Mouse (Mus musculus): Measurements from ENCODE around the gene Gm10142. TPM values are rescaled to one million over a fixed set of nuclear protein-coding genes. Genes with fewer than 3 reads are reported as not detected.
"Not testable (repeated sequence)": the region's sequence is repeated elsewhere in the genome, so short reads cannot be mapped to it uniquely, and the experiment has no call there.

Gm10142 gene
- polyA plus RNA-seq, 1 experiment from 2014 or later = not detected

GRCm38 (mm10) chr10:77738929-77739328 is 23.3 kb downstream of the Gm10142 start:
- H3K27me3 ChIP-seq = no peaks in the 10 kb centered on the region
- ATAC-seq (ENCODE audit: insufficient number of reproducible peaks, insufficient read depth, low FRiP score, low TSS enrichment, low read depth) = no peak
- no peak overlapping the region for H3K4me3 ChIP-seq (replicated peaks)
- peaks cover 29% of the 10 kb centered on the region for H3K4me1 ChIP-seq (replicated peaks)
- no peak overlapping the region for H3K4me2 ChIP-seq
- no peak overlapping the region for H3K27ac ChIP-seq
- no peak overlapping the region for H3K9ac ChIP-seq (replicated peaks)
- no peaks in the 10 kb centered on the region for H3K36me3 ChIP-seq
- H3K9me3 ChIP-seq = peaks cover 17% of the 10 kb centered on the region
- 83% methylated on average over 4 of the region's 4 CpGs for WGBS

DNA sequence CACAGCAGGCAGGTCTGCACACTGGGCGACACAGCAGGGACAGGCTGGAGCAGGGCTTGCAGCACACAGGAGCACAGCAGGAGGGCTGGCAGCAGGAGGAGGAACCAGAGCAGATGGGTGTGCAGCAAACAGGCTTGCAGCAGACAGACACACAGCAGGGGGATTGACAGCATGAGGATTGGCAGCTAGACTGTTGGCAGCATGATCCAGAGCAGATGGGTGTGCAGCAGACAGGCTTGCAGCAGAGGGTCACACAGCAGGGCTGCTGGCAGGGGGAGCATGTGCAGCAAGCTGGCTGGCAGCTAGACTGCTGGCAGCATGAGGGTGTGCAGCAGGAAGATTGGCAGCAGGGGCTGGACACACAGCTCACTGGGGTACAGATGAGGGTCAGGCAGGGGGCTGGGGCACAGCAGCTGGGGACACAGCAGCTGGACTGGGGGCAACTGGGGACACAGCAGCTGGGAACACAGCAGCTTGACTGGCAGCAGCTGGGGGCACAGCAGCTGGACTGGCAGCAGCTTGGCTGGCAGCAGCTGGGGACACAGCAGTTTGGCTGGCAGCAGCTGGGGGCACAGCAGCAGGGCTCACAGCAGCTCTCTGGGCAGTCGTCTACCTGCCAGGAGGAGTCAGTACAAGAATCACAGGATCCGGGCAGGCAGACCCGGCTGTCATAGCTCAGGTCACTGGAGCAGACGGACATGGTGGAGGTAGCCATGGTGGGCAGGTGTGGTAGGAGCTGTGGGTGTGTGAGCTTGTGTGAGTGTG is 26.5 kb downstream of the Gm10142 start, which contains the start of gene Gm18596:
Gm18596 (minus strand) TSS at position 715 of the 765 bp plus-strand sequence.
- 49% methylated on average over 4 of the region's 5 CpGs for WGBS
- not testable (repeated sequence) for ATAC-seq (ENCODE audit: insufficient number of reproducible peaks, insufficient read depth, low FRiP score, low TSS enrichment, low read depth); H3K4me2 ChIP-seq; H3K9ac ChIP-seq (replicated peaks); H3K4me3 ChIP-seq (replicated peaks); H3K9me3 ChIP-seq; H3K27me3 ChIP-seq; H3K36me3 ChIP-seq
- H3K27ac ChIP-seq = 0 out of 2 replicates have a peak within 1 kb of the TSS, but pooled peaks have one; percentile 62
- H3K4me1 ChIP-seq (replicated peaks) = peaks cover 27% of the 10 kb centered on the region

DNA sequence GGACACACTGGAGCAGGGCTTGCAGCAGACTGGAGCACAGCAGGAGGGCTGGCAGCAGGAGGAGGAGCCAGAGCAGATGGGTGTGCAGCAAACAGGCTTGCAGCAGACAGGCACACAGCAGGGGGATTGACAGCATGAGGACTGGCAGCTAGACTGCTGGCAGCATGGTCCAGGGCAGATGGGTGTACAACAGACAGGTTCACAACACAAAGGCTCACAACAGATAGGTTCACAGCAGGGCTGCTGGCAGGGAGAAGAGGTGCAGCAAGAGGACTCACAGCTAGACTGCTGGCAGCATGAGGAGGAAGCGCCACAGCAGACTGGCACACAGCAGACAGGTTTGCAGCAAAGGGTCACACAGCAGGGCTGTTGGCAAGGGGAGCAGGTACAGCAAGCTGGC is 35.1 kb downstream of the Gm10142 start:
- H3K4me3 ChIP-seq (replicated peaks); H3K9me3 ChIP-seq; ATAC-seq (ENCODE audit: insufficient number of reproducible peaks, insufficient read depth, low FRiP score, low TSS enrichment, low read depth); H3K36me3 ChIP-seq; H3K9ac ChIP-seq (replicated peaks); H3K4me2 ChIP-seq; H3K27me3 ChIP-seq; H3K27ac ChIP-seq: not testable (repeated sequence)
- 72% methylated on average over 1 of the region's 1 CpGs for WGBS
- H3K4me1 ChIP-seq (replicated peaks) = peaks cover 15% of the 10 kb centered on the region

- not testable (repeated sequence) for H3K4me2 ChIP-seq; H3K9ac ChIP-seq (replicated peaks); H3K27ac ChIP-seq; ATAC-seq (ENCODE audit: insufficient number of reproducible peaks, insufficient read depth, low FRiP score, low TSS enrichment, low read depth); H3K9me3 ChIP-seq; H3K27me3 ChIP-seq; H3K4me3 ChIP-seq (replicated peaks); H3K36me3 ChIP-seq
- H3K4me1 ChIP-seq (replicated peaks) = peaks cover 15% of the 10 kb centered on the region
- WGBS = 38% methylated on average over 1 of the region's 1 CpGs
Observed at GRCm38 (mm10) chr10:77751254-77751653, 35.6 kb downstream of the Gm10142 start, which contains the start of gene Gm9736. Gene Gm9736, minus strand, starts transcription at chr10:77751354.

GRCm38 (mm10) chr10:77752312-77752711 is 36.7 kb downstream of the Gm10142 start:
- H3K27ac ChIP-seq; H3K4me2 ChIP-seq; ATAC-seq (ENCODE audit: insufficient number of reproducible peaks, insufficient read depth, low FRiP score, low TSS enrichment, low read depth); H3K4me3 ChIP-seq (replicated peaks); H3K27me3 ChIP-seq; H3K36me3 ChIP-seq; H3K9ac ChIP-seq (replicated peaks); H3K9me3 ChIP-seq: not testable (repeated sequence)
- peaks cover 15% of the 10 kb centered on the region for H3K4me1 ChIP-seq (replicated peaks)
- WGBS = 68% methylated on average over 3 of the region's 3 CpGs

GRCm38 (mm10) chr10:77753448-77753847 is 37.8 kb downstream of the Gm10142 start:
- H3K4me2 ChIP-seq = no peak overlapping the region
- ATAC-seq (ENCODE audit: insufficient number of reproducible peaks, insufficient read depth, low FRiP score, low TSS enrichment, low read depth) = no peak

GRCm38 (mm10) chr10:77759582-77759981 is 44.0 kb downstream of the Gm10142 start, which contains the start of gene Gm3233:
Gene Gm3233, minus strand, starts transcription at chr10:77759682.
- 40% methylated on average over 1 of the region's 1 CpGs for WGBS
- not testable (repeated sequence) for H3K4me3 ChIP-seq (replicated peaks); H3K9ac ChIP-seq (replicated peaks); H3K9me3 ChIP-seq; ATAC-seq (ENCODE audit: insufficient number of reproducible peaks, insufficient read depth, low FRiP score, low TSS enrichment, low read depth); H3K4me2 ChIP-seq; H3K36me3 ChIP-seq; H3K27me3 ChIP-seq; H3K4me1 ChIP-seq (replicated peaks); H3K27ac ChIP-seq

More at GRCm38 (mm10) chr10:77753448-77753847, 37.8 kb downstream of the Gm10142 start:
- no peak overlapping the region for H3K9ac ChIP-seq (replicated peaks)
- no peak overlapping the region for H3K27ac ChIP-seq
- no peaks in the 10 kb centered on the region for H3K27me3 ChIP-seq
- peaks cover 15% of the 10 kb centered on the region for H3K4me1 ChIP-seq (replicated peaks)
- 0 out of 2 replicates have a peak, but pooled peaks cover 4% of the 10 kb centered on the region for H3K9me3 ChIP-seq
- no peaks in the 10 kb centered on the region for H3K36me3 ChIP-seq
- H3K4me3 ChIP-seq (replicated peaks) = no peak overlapping the region

Other genes starting within 250 kb of the Gm10142 start
- 46.7 and 46.9 TPM in 2 replicates for gene Fam207a, start 200.0 kb upstream of the Gm10142 start, polyA plus RNA-seq (2016; fragmentation: Nextera tagmentation; extraction: Ambion mirVana)
- gene Itgb2, start 185.6 kb upstream of the Gm10142 start, polyA plus RNA-seq (2016; fragmentation: Nextera tagmentation; extraction: Ambion mirVana) = 0.98 and 1.0 TPM in 2 replicates
- gene Pttg1ip, start 134.1 kb upstream of the Gm10142 start, polyA plus RNA-seq (2016; fragmentation: Nextera tagmentation; extraction: Ambion mirVana) = 83.6 and 84.0 TPM in 2 replicates
- 345 and 359 TPM in 2 replicates for gene Sumo3, start 109.7 kb upstream of the Gm10142 start, polyA plus RNA-seq (2016; fragmentation: Nextera tagmentation; extraction: Ambion mirVana)
- 9.7 and 12.0 TPM in 2 replicates for gene Gm49325, start 109.6 kb upstream of the Gm10142 start, polyA plus RNA-seq (2016; fragmentation: Nextera tagmentation; extraction: Ambion mirVana)
- 75.4 and 79.3 TPM in 2 replicates for gene Ube2g2, start 93.5 kb upstream of the Gm10142 start, polyA plus RNA-seq (2016; fragmentation: Nextera tagmentation; extraction: Ambion mirVana)
- 0.50 and 1.3 TPM in 2 replicates for gene Tspear, start 29.2 kb upstream of the Gm10142 start, polyA plus RNA-seq (2016; fragmentation: Nextera tagmentation; extraction: Ambion mirVana)
- gene Gm19402, start 25.1 kb upstream of the Gm10142 start, polyA plus RNA-seq (2016; fragmentation: Nextera tagmentation; extraction: Ambion mirVana) = not detected in 2 replicates
- not detected in 2 replicates for gene Gm9508, start 18.6 kb upstream of the Gm10142 start, polyA plus RNA-seq (2016; fragmentation: Nextera tagmentation; extraction: Ambion mirVana)
- gene Gm10272, start 9.2 kb upstream of the Gm10142 start, polyA plus RNA-seq (2016; fragmentation: Nextera tagmentation; extraction: Ambion mirVana) = not detected in 2 replicates
- gene Gm10024, start 4.3 kb upstream of the Gm10142 start, polyA plus RNA-seq (2016; fragmentation: Nextera tagmentation; extraction: Ambion mirVana) = not detected in 2 replicates
- gene Krtap12-1, start 4.8 kb downstream of the Gm10142 start, polyA plus RNA-seq (2016; fragmentation: Nextera tagmentation; extraction: Ambion mirVana) = not detected in 2 replicates
- gene Gm10100, start 10.7 kb downstream of the Gm10142 start, polyA plus RNA-seq (2016; fragmentation: Nextera tagmentation; extraction: Ambion mirVana) = not detected in 2 replicates
- gene Gm18596, start 26.8 kb downstream of the Gm10142 start, polyA plus RNA-seq (2016; fragmentation: Nextera tagmentation; extraction: Ambion mirVana) = not detected in 2 replicates
- not detected in 2 replicates for gene Gm9736, start 35.5 kb downstream of the Gm10142 start, polyA plus RNA-seq (2016; fragmentation: Nextera tagmentation; extraction: Ambion mirVana)
- not detected in 2 replicates for gene Gm3233, start 43.9 kb downstream of the Gm10142 start, polyA plus RNA-seq (2016; fragmentation: Nextera tagmentation; extraction: Ambion mirVana)
- not detected in 2 replicates for gene Gm3238, start 55.5 kb downstream of the Gm10142 start, polyA plus RNA-seq (2016; fragmentation: Nextera tagmentation; extraction: Ambion mirVana)
- gene Gm7138, start 61.1 kb downstream of the Gm10142 start, polyA plus RNA-seq (2016; fragmentation: Nextera tagmentation; extraction: Ambion mirVana) = not detected in 2 replicates
- gene Gm3250, start 66.7 kb downstream of the Gm10142 start, polyA plus RNA-seq (2016; fragmentation: Nextera tagmentation; extraction: Ambion mirVana) = not detected in 2 replicates
- gene Gm7137, start 72.4 kb downstream of the Gm10142 start, polyA plus RNA-seq (2016; fragmentation: Nextera tagmentation; extraction: Ambion mirVana) = not detected in 2 replicates
- not detected in 2 replicates for gene Gm9639, start 79.3 kb downstream of the Gm10142 start, polyA plus RNA-seq (2016; fragmentation: Nextera tagmentation; extraction: Ambion mirVana)
- gene Gm19668, start 83.3 kb downstream of the Gm10142 start, polyA plus RNA-seq (2016; fragmentation: Nextera tagmentation; extraction: Ambion mirVana) = not detected in 2 replicates
- gene Gm9507, start 96.0 kb downstream of the Gm10142 start, polyA plus RNA-seq (2016; fragmentation: Nextera tagmentation; extraction: Ambion mirVana) = not detected in 2 replicates
- gene Gm2696, start 98.9 kb downstream of the Gm10142 start, polyA plus RNA-seq (2016; fragmentation: Nextera tagmentation; extraction: Ambion mirVana) = not detected in 2 replicates
- gene Krtap10-4, start 111.3 kb downstream of the Gm10142 start, polyA plus RNA-seq (2016; fragmentation: Nextera tagmentation; extraction: Ambion mirVana) = not detected in 2 replicates
- not detected in 2 replicates for gene Krtap10-10, start 120.1 kb downstream of the Gm10142 start, polyA plus RNA-seq (2016; fragmentation: Nextera tagmentation; extraction: Ambion mirVana)
- gene Gm36176, start 131.0 kb downstream of the Gm10142 start, polyA plus RNA-seq (2016; fragmentation: Nextera tagmentation; extraction: Ambion mirVana) = not detected in 2 replicates
- not detected in 2 replicates for gene Gm10318, start 137.1 kb downstream of the Gm10142 start, polyA plus RNA-seq (2016; fragmentation: Nextera tagmentation; extraction: Ambion mirVana)
- not detected in 2 replicates for gene Gm3285, start 146.2 kb downstream of the Gm10142 start, polyA plus RNA-seq (2016; fragmentation: Nextera tagmentation; extraction: Ambion mirVana)
- 3.1 and 3.4 TPM in 2 replicates for gene Lrrc3, start 186.7 kb downstream of the Gm10142 start, polyA plus RNA-seq (2016; fragmentation: Nextera tagmentation; extraction: Ambion mirVana)